Mouse (Mus musculus) stomach, postnatal 0 days (tissue): Measurements from ENCODE around the gene Banp.

ENCODE experiments used
- CTCF ChIP-seq: IDR thresholded peaks from 2 replicates; pipeline ENCODE4 v1.5.1; 2016; ENCODE audit warnings: antibody characterized with exemption, low read depth, mild to moderate bottlenecking, moderate library complexity
- EP300 ChIP-seq: optimal IDR thresholded peaks from 2 replicates; pipeline ENCODE3; 2016; ENCODE audit warnings: antibody characterized with exemption

- TF ChIP-seq CTCF (no peak), EP300 (no peak)
Measured at GRCm38 (mm10) chr8:122019162-122019561, 69.6 kb downstream of the Banp start.
